8 mouse cellular contexts compared by ENCODE assay signal in the genomic region with DNA sequence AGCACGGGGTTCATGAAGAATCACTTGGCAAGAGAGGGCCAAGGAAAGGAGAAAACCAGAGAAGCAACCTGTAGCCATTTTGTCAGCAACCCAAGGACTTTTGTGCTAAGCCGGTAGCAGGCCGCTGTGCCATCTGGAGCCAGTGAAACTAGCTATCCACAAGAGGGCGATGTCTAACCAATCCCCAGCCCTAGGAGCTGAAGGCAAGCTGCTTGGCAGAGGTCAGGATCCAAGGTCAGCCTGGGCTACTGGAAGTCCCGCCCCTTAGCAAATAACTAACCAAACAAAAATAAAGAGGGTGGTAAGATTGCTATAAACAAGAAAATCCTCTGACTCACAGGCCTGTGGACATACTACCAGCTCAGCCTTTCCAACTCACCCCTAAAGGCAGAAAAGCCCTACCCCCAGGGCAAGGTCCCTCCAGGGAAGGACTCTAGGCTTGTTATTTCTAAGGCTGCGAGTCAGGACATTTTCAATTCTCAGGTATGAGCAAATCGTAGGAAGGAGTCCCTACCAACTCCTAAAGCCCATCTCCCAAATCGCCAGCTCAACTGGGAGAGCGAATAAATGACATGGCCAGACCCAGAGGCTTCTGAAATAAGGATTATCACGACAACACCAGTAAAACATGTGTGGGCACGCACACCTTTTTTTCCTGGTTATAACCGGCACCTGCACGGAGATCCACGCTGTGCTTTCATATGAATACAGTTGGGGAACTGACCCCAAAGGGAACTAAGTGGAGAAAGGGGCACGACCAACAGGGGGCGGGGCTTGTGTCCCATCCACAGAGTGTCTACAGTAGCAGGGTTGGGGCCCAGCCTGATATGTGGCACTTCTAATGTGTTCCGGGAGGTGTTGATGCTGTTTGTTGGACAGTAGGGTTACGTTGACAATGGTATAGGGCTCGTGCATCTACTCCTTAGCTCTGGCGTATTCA. TPM values are rescaled to one million over a fixed set of nuclear protein-coding genes. Genes with fewer than 3 reads are reported as not detected.
A peak's percentile ranks its signal among the peaks of the same experiment; 100 is the strongest.
DNase-seq lines count a peak whose midpoint lies in the region; ATAC-seq and TF ChIP-seq lines count a peak whose summit lies in the region.
"Had no signal": no experiment of that assay in that cellular context is flagged by ENCODE, and none has a peak within 500 bp of the region (broad histone marks: within the 10 kb centered on the region; RNA-seq: fewer than 3 reads in every experiment).

No protein-coding gene starts in this region.

- peak; percentile 71 for TF ChIP-seq CTCF in liver, embryonic 14.5 days (IDR thresholded peaks at IDR 0.05; ENCODE audit: low read depth)

- no peak overlapping the region for H3K9ac ChIP-seq in liver, embryonic 14.5 days (replicated peaks)

- no peak for ATAC-seq in liver, embryonic 14.5 days (ENCODE audit: insufficient read depth)

- 52% methylated on average over 20 of the region's 20 CpGs for WGBS in liver, embryonic 14.5 days (ENCODE audit: insufficient replicate concordance)

- H3K9me3 ChIP-seq in liver, embryonic 14.5 days (ENCODE audit: control insufficient read depth, low read length) = no peaks in the 10 kb centered on the region
- H3K9me3 ChIP-seq: megakaryocyte, embryonic 14.5 days had no signal

- H3K27me3 ChIP-seq in liver, embryonic 14.5 days (ENCODE audit: control insufficient read depth, insufficient read depth, low read length) = no peaks in the 10 kb centered on the region

- H3K36me3 ChIP-seq in liver, embryonic 14.5 days (replicated peaks; ENCODE audit: control insufficient read depth, insufficient read depth, low read depth) = no peaks in the 10 kb centered on the region

- no peak for TF ChIP-seq EP300 in liver, embryonic 14.5 days (IDR thresholded peaks at IDR 0.05; ENCODE audit: low read depth)

- H3K27ac ChIP-seq in liver, embryonic 14.5 days = no peak overlapping the region

- no peak overlapping the region for H3K4me3 ChIP-seq in liver, embryonic 14.5 days (ENCODE audit: insufficient read depth in 1 of 2, low read depth in 2 of 2, low read length in 2 of 2)
- H3K4me3 ChIP-seq: megakaryocyte, embryonic 14.5 days had no signal

- DNase-seq in spleen, postnatal 4 days (ENCODE audit: low spot score in 2 of 2) = peak; percentile 33 to 68
- no peak for DNase-seq in spleen, adult 18-20 months
- peak; percentile 60 for DNase-seq in adrenal gland, postnatal 25 days
- peak; percentile 72 for DNase-seq in embryo, embryonic 9.5 days (ENCODE audit: extremely low spot score)
- DNase-seq in kidney, adult 8-10 months = peak; percentile 85 to 91
- DNase-seq in liver, embryonic 14.5 days (ENCODE audit: low read depth in 3 of 3, low spot score in 3 of 3) = peak in 2 of 3 experiments; percentile 26 to 35
- DNase-seq in retina, adult 2 months (ENCODE audit: low read depth, low spot score) = peak; percentile 29

- no peaks in the 10 kb centered on the region for H3K4me1 ChIP-seq in liver, embryonic 14.5 days (replicated peaks; ENCODE audit: control insufficient read depth in 2 of 2, insufficient read depth in 2 of 2, low read length in 1 of 2)

- H3K4me2 ChIP-seq in liver, embryonic 14.5 days (ENCODE audit: low read depth) = no peak overlapping the region

RNA-seq across cellular contexts. Expression of gene Gm21915, which starts 42.0 kb away (rescaled TPM):
- not detected in 2 replicates for total RNA-seq in adrenal gland, postnatal 25 days (2021)
- not detected in 2 replicates for polyA plus RNA-seq in liver, embryonic 14.5 days (2012; rRNA removed)
- not detected in 2 replicates for polyA plus RNA-seq in liver, embryonic 14.5 days (2014; fragmentation: Nextera tagmentation; extraction: Ambion mirVana)

RNA-seq across cellular contexts. Expression of gene Clmp, which starts 57.4 kb away (rescaled TPM):
- 2.8 and 5.9 TPM in 2 replicates for total RNA-seq in adrenal gland, postnatal 25 days (2021)
- polyA plus RNA-seq in liver, embryonic 14.5 days (2012; rRNA removed) = 0.39 and 0.59 TPM in 2 replicates
- polyA plus RNA-seq in liver, embryonic 14.5 days (2014; fragmentation: Nextera tagmentation; extraction: Ambion mirVana) = 0.55 and 0.80 TPM in 2 replicates

Comparison
In these comparisons a context has a peak if more than half of its experiments do, and no peak if none do; other contexts are left out.
1. DNase-seq: peak in spleen, postnatal 4 days (2 of 2), adrenal gland, postnatal 25 days (single experiment), embryo, embryonic 9.5 days (single experiment), kidney, adult 8-10 months (2 of 2), liver, embryonic 14.5 days (2 of 3) and retina, adult 2 months (single experiment); none in spleen, adult 18-20 months (0 of 2).